Mouse (Mus musculus): ENCODE data around the gene Adprhl1.

GRCm38 (mm10) chr8:13179482-13179881, 74.5 kb downstream of the Adprhl1 start:
- no peak for TF ChIP-seq CTCF (IDR thresholded peaks at IDR 0.05; ENCODE audit: control insufficient read depth, insufficient read depth, insufficient replicate concordance, low read depth, low read length)
- no peak for TF ChIP-seq POLR2A (IDR thresholded peaks at IDR 0.05; ENCODE audit: control insufficient read depth, low read depth, low read length)
